Mouse (Mus musculus): ENCODE measurements around the gene Itga7. TPM values are rescaled to one million over a fixed set of nuclear protein-coding genes. Genes with fewer than 3 reads are reported as not detected.

Itga7 gene
- polyA plus RNA-seq (2012; rRNA removed): 5.9 and 14.5 TPM in 2 replicates

DNA sequence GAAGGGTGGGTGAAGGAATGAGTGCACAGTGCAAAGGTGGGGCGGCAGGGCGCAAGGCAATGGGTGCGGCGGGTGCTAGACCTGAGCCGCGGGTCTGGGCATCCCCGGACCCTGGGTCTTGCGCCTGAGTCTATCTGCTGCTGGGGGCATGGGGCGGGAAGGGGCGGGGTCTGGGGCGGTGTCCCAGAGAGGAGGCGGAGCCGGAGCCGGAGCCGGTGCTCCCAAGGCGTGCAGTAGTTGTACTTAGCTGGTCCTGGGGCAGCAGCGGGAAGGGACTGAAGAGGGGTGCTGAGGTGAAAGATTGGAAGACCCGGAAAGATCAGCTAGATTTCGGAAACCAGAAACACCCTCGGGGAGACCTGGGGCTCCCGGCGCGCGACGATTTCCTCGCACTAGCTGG, at the start of gene Itga7:
Itga7 (plus strand) TSS at position 245 of the 400 bp plus-strand sequence.
- peaks cover 6% of the 10 kb centered on the region for H3K4me1 ChIP-seq (replicated peaks; ENCODE audit: control insufficient read depth, insufficient read depth, low read length)
- peaks cover 18% of the 10 kb centered on the region for H3K27me3 ChIP-seq (ENCODE audit: control insufficient read depth, insufficient read depth, low read length)
- no peak within 1 kb of the TSS for H3K27ac ChIP-seq (ENCODE audit: control insufficient read depth, insufficient read depth, low read length)
- DNase-seq: peak; percentile 17
- 4% methylated on average over 26 of the region's 26 CpGs for WGBS
- TF ChIP-seq POLR2A (IDR thresholded peaks at IDR 0.05; ENCODE audit: control insufficient read depth, extremely low read depth, insufficient read depth, low read length, poor library complexity) (no peak), CTCF (IDR thresholded peaks at IDR 0.05; ENCODE audit: borderline replicate concordance, control insufficient read depth, extremely low read depth, insufficient read depth, low read length, poor library complexity) (no peak)
- H3K4me3 ChIP-seq (ENCODE audit: control insufficient read depth, insufficient read depth, low read length): no peak within 1 kb of the TSS
- no peaks in the 10 kb centered on the region for H3K36me3 ChIP-seq (ENCODE audit: control insufficient read depth, insufficient read depth, low read length)

DNA sequence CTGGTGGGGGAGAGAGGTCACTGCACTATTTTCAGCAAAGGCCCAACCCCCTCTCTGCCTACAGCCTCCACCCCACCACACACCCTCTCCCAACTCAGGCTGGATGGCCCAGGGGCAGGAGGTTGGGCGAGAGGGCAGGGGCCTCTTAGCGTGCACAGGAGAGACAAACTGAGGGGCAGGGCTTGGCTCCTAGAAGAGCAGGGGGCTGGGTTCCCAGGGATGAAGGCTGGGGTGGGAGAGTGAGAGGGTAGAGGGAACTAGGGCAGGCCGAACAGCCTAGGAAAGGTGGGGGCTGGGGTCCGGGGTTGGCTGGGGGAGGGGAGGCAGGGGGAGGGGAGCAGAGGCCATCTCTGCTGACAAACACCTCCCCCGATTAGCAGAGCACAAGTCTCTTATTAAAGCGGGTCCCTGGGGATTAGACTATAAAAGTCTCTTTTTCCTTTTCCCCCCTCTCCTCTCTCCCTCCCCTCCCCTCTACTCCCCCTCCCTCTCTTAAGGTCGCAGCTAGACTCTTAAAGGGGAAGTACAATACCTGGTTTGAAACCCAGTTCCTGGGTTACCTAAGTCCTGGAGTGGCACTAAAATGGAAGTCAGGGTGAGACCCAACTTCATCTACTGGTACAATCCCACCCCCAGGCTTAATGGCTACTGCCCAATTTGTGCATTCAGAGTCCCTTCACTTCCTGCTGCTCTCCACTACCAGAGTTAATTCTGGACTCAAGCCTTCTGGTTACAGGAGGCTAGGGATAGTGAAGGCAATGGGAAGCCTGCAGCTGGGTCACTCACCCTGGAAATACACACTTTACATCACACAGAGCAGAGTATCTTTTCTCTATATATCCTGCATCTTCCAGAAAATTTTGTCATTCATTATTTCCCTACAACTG, 44.4 kb upstream of the Itga7 start:
- H3K36me3 ChIP-seq (ENCODE audit: control insufficient read depth, insufficient read depth, low read length): no peaks in the 10 kb centered on the region
- no peaks in the 10 kb centered on the region for H3K27me3 ChIP-seq (ENCODE audit: control insufficient read depth, insufficient read depth, low read length)
- no peak overlapping the region for H3K4me3 ChIP-seq (ENCODE audit: control insufficient read depth, insufficient read depth, low read length)
- DNase-seq: no peak
- WGBS: 26% methylated on average over 7 of the region's 7 CpGs
- no peak overlapping the region for H3K27ac ChIP-seq (ENCODE audit: control insufficient read depth, insufficient read depth, low read length)
- TF ChIP-seq CTCF (IDR thresholded peaks at IDR 0.05; ENCODE audit: borderline replicate concordance, control insufficient read depth, extremely low read depth, insufficient read depth, low read length, poor library complexity) (no peak), POLR2A (IDR thresholded peaks at IDR 0.05; ENCODE audit: control insufficient read depth, extremely low read depth, insufficient read depth, low read length, poor library complexity) (no peak)
- peaks cover 19% of the 10 kb centered on the region for H3K4me1 ChIP-seq (replicated peaks; ENCODE audit: control insufficient read depth, insufficient read depth, low read length)

DNA sequence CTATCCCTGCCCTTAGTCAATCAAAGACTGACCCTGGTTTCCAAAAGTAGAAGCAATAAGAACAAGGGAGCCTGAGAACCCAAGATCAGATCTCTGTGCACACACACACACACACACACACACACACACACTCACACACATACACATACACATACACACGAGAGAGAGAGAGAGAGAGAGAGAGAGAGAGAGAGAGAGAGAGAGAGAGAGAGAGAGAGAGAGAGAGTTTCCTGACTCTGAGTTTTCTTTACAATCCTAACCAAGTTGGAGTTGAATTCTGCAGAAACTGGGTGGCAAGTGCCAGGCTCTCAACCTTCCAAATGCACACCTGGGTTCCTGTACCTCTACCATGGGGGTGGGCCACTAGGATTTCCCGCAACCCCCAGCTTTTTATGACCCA, 43.8 kb upstream of the Itga7 start:
- WGBS: 81% methylated on average over 1 of the region's 2 CpGs
- no peak overlapping the region for H3K4me3 ChIP-seq (ENCODE audit: control insufficient read depth, insufficient read depth, low read length)
- TF ChIP-seq POLR2A (IDR thresholded peaks at IDR 0.05; ENCODE audit: control insufficient read depth, extremely low read depth, insufficient read depth, low read length, poor library complexity) (no peak), CTCF (IDR thresholded peaks at IDR 0.05; ENCODE audit: borderline replicate concordance, control insufficient read depth, extremely low read depth, insufficient read depth, low read length, poor library complexity) (no peak)
- no peak for DNase-seq
- no peaks in the 10 kb centered on the region for H3K36me3 ChIP-seq (ENCODE audit: control insufficient read depth, insufficient read depth, low read length)
- peaks cover 2% of the 10 kb centered on the region; the same call in 1 of the 2 replicates for H3K27me3 ChIP-seq (ENCODE audit: control insufficient read depth, insufficient read depth, low read length)
- peaks cover 19% of the 10 kb centered on the region for H3K4me1 ChIP-seq (replicated peaks; ENCODE audit: control insufficient read depth, insufficient read depth, low read length)
- no peak overlapping the region for H3K27ac ChIP-seq (ENCODE audit: control insufficient read depth, insufficient read depth, low read length)

DNA sequence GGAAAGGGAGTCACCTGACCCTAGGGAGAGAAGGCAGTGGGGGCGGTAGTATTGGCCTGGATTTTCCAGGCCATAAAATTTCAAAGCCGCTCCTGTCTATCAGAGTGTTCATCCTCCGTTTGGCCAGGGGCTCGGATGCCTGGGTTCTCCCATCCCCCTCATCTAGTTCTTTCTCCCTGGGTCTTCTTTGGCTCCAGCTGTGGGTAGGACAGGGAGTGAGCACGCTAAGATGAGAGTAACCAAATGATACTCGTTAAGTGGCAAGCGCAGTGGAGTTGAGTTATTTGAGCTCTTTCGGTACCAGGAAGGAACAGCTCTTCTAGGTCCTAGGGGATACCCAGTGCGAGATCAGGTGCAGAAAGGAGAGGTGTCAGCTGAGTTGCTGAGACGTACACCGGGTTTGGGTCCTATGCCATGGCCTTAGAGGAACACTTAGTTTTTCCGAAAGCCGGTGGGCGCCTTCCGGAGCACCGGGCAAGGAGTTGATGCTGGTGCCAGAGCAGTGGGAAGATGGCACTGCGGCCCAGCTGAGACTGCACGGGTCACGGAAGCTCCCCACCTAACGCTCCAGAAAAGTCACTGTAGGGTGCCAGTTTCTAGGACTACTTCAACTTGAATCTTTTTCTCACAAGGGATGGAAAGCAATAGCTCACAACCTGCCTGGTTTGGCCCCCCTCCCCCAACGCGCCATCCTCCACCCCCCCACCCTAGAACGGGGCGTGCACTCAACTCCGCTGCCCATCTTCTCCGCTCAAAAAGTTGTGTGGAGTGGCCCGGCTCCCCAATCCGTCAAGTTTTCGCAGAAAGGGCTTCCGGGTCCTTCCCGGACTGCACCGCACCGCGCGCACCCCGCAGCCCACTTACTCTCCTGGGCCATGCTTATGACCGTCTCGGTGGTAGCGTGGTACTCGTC, 43.0 kb upstream of the Itga7 start:
- H3K4me1 ChIP-seq (replicated peaks; ENCODE audit: control insufficient read depth, insufficient read depth, low read length): peaks cover 19% of the 10 kb centered on the region
- no peak for TF ChIP-seq CTCF (IDR thresholded peaks at IDR 0.05; ENCODE audit: borderline replicate concordance, control insufficient read depth, extremely low read depth, insufficient read depth, low read length, poor library complexity)
- no peak for TF ChIP-seq POLR2A (IDR thresholded peaks at IDR 0.05; ENCODE audit: control insufficient read depth, extremely low read depth, insufficient read depth, low read length, poor library complexity)
- H3K27me3 ChIP-seq (ENCODE audit: control insufficient read depth, insufficient read depth, low read length): peaks cover 2% of the 10 kb centered on the region; the same call in 1 of the 2 replicates
- peak; percentile 37 for DNase-seq
- no peaks in the 10 kb centered on the region for H3K36me3 ChIP-seq (ENCODE audit: control insufficient read depth, insufficient read depth, low read length)
- H3K27ac ChIP-seq (ENCODE audit: control insufficient read depth, insufficient read depth, low read length): no peak overlapping the region
- H3K4me3 ChIP-seq (ENCODE audit: control insufficient read depth, insufficient read depth, low read length): peak overlapping the region; percentile 76
- 6% methylated on average over 40 of the region's 40 CpGs for WGBS

DNA sequence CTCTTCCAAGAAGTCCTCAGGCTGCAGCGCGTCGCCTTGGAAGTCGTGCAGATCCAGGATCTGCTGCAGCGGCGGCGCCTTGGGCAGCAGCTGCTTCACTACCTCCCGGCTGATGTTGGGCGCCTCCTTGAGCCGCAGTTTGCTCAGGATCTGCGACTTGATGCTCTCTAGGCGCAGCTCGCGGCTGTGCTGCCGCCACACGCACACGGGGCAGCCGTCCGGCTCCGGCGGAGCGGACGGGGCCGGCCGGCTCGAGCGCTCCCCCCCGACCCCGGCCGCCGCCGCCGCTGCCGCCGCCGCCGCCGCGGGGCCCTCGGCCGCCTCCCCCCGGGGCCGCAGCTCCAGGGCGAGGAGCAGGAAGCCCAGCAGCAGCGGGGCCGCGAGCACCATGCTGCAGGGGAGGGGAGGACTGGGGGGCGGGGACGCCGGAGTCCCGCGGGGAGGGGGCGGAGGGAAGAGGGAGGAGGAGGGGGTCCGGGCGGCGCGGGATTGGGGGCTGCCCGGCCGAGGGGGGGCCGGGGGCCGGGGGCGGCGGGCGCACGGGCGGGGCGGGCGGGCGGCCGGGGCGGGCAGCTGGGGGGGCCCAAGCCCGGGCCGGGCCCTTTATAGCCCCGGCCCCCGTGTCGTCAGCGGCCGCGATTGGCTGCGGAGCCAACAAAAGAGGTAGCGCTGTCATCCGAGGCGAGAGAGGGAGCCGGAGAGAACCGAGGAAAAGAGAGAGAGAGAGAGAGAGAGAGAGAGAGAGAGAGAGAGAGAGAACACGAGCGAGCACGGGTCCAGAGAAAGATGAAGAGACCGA, 42.1 kb upstream of the Itga7 start, which contains the start of gene Gdf11:
Gdf11 (minus strand) TSS at position 423 of the 799 bp plus-strand sequence.
- no peaks in the 10 kb centered on the region for H3K36me3 ChIP-seq (ENCODE audit: control insufficient read depth, insufficient read depth, low read length)
- H3K27ac ChIP-seq (ENCODE audit: control insufficient read depth, insufficient read depth, low read length): no peak within 1 kb of the TSS
- TF ChIP-seq POLR2A (IDR thresholded peaks at IDR 0.05; ENCODE audit: control insufficient read depth, extremely low read depth, insufficient read depth, low read length, poor library complexity): no peak; the same call in 1 of the 2 replicates
- 0 out of 2 replicates have a peak, but pooled peaks have one; percentile 22 for TF ChIP-seq CTCF (IDR thresholded peaks at IDR 0.05; ENCODE audit: borderline replicate concordance, control insufficient read depth, extremely low read depth, insufficient read depth, low read length, poor library complexity)
- peak within 1 kb of the TSS; percentile 76 for H3K4me3 ChIP-seq (ENCODE audit: control insufficient read depth, insufficient read depth, low read length)
- H3K4me1 ChIP-seq (replicated peaks; ENCODE audit: control insufficient read depth, insufficient read depth, low read length): peaks cover 19% of the 10 kb centered on the region
- under 1% methylated on average over 63 of the region's 89 CpGs for WGBS
- H3K27me3 ChIP-seq (ENCODE audit: control insufficient read depth, insufficient read depth, low read length): peaks cover 2% of the 10 kb centered on the region; the same call in 1 of the 2 replicates
- peak; percentile 71 for DNase-seq
